Mouse (Mus musculus) midbrain, embryonic 14.5 days (tissue): ENCODE measurements around the gene Klhl32. TPM values are rescaled to one million over a fixed set of nuclear protein-coding genes. Genes with fewer than 3 reads are reported as not detected.

ENCODE experiments used
- ATAC-seq: fragments of 200-750 bp; cut with Nextera tagmentation; 2 replicates; pipeline ENCODE4 v1.8.0; 2017; ENCODE audit warnings: moderate number of reproducible peaks, moderate library complexity; ENCODE audit not compliant: low FRiP score, low TSS enrichment
- DNase-seq: peaks from one replicate; pipeline ENCODE4 v3.0.0-alpha.2; 2015
- H3K27ac ChIP-seq: fragments of 300-500 bp; sonication (generic); replicated peaks from 2 replicates; pipeline ENCODE4 v1.5.1; 2014; ENCODE audit warnings: mild to moderate bottlenecking, low read depth, low read length, moderate library complexity
- H3K27me3 ChIP-seq: fragments of 300-500 bp; sonication (generic); 2 replicates; pipeline ENCODE4 v1.6.1; 2014; ENCODE audit warnings: low read length, control low read depth, mixed read lengths; ENCODE audit not compliant: control insufficient read depth, insufficient read depth
- H3K36me3 ChIP-seq: fragments of 300-500 bp; sonication (generic); 2 replicates; pipeline ENCODE4 v1.6.1; 2014; ENCODE audit warnings: low read length, control low read depth; ENCODE audit not compliant: control insufficient read depth, insufficient read depth
- H3K4me1 ChIP-seq: fragments of 300-500 bp; sonication (generic); 2 replicates; pipeline ENCODE4 v1.6.1; 2014; ENCODE audit warnings: mild to moderate bottlenecking, antibody characterized with exemption, low read length, control low read depth; ENCODE audit not compliant: control insufficient read depth, insufficient read depth
- H3K4me2 ChIP-seq: fragments of 300-500 bp; sonication (generic); 2 replicates; pipeline ENCODE4 v1.6.1; 2014; ENCODE audit warnings: mild to moderate bottlenecking, low read length, moderate library complexity
- H3K4me3 ChIP-seq: fragments of 300-500 bp; sonication (generic); replicated peaks from 2 replicates; pipeline ENCODE4 v1.5.1; 2014; ENCODE audit warnings: low read depth, low read length
- H3K9ac ChIP-seq: fragments of 300-500 bp; sonication (generic); replicated peaks from 2 replicates; pipeline ENCODE4 v1.6.1; 2014; ENCODE audit warnings: mild to moderate bottlenecking, low read length, moderate library complexity
- H3K9me3 ChIP-seq: fragments of 300-500 bp; sonication (generic); 2 replicates; pipeline ENCODE4 v1.6.1; 2016; ENCODE audit warnings: low read length, control low read depth, mixed read lengths; ENCODE audit not compliant: control insufficient read depth
- WGBS: fragments of 180-500 bp; shearing (Covaris S2); extraction: QIAGEN DNeasy Blood & Tissue Kit; methylation state at CpG from one replicate; pipeline ENCODE4 v1.1.7; 2014; 5-methylcytosine and 5-hydroxymethylcytosine counted together
- polyA plus RNA-seq: library from polyadenylated mRNA; unstranded; fragments of >200 nt; fragmentation: Nextera tagmentation; extraction: Ambion mirVana; gene quantifications from 2 replicates; pipeline ENCODE4 v1.2.1, GENCODE M21; 2014

The Klhl32 gene
- polyA plus RNA-seq, 1 experiment from 2014 or later, result 22.3 TPM

DNA sequence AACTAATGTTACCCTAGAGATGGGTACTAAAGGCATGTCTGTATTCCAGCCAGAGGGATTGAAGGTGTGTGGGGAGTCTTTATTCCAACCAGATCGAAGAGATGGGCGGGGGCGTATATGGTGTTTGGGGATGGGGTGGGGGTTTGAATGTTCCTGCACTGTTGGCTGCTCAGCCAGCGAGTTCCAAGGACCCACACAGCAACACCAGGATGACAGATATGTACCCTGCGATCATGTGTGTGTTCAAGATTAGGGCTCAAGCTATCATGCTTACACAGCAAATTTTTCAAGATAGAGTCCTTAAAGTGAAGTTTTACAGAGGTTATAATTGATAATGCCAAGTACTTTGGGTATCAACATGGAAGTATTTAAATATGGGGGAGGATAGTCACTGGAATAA, 273.3 kb downstream of the Klhl32 start:
- Histone ChIP-seq H3K4me2 (no peak overlapping the region), H3K27me3 (no peaks in the 10 kb centered on the region), H3K4me1 (no peaks in the 10 kb centered on the region), H3K4me3 (no peak overlapping the region), H3K9me3 (0 out of 2 replicates have a peak, but pooled peaks cover 3% of the 10 kb centered on the region), H3K36me3 (no peaks in the 10 kb centered on the region; the same call in 1 of the 2 replicates), H3K27ac (no peak overlapping the region), H3K9ac (no peak overlapping the region)
- WGBS, result 95% methylated on average over 5 of the region's 5 CpGs
- ATAC-seq, result no peak
- DNase-seq, result no peak

- Histone ChIP-seq H3K4me3 (no peak overlapping the region), H3K9me3 (0 out of 2 replicates have a peak, but pooled peaks cover 3% of the 10 kb centered on the region), H3K4me2 (no peak overlapping the region), H3K9ac (no peak overlapping the region), H3K4me1 (no peaks in the 10 kb centered on the region), H3K27ac (no peak overlapping the region), H3K36me3 (no peaks in the 10 kb centered on the region; the same call in 1 of the 2 replicates), H3K27me3 (no peaks in the 10 kb centered on the region)
- ATAC-seq (peak; percentile 68; the same call in 1 of the 2 replicates), DNase-seq (peak; percentile 94)
- 12% methylated on average over 6 of the region's 6 CpGs for WGBS
Measured at GRCm38 (mm10) chr4:24574276-24574675, 276.6 kb downstream of the Klhl32 start.

GRCm38 (mm10) chr4:24568989-24569556, 281.9 kb downstream of the Klhl32 start:
- no peaks in the 10 kb centered on the region for H3K4me1 ChIP-seq
- no peaks in the 10 kb centered on the region for H3K36me3 ChIP-seq
- H3K9ac ChIP-seq, result no peak overlapping the region
- WGBS, result 51% methylated on average over 7 of the region's 7 CpGs
- no peak overlapping the region for H3K4me2 ChIP-seq
- no peak overlapping the region for H3K4me3 ChIP-seq
- no peaks in the 10 kb centered on the region for H3K9me3 ChIP-seq
- no peaks in the 10 kb centered on the region for H3K27me3 ChIP-seq
- ATAC-seq, result no peak
- H3K27ac ChIP-seq, result no peak overlapping the region
- DNase-seq, result peak; percentile 37

- Histone ChIP-seq H3K4me1 (no peaks in the 10 kb centered on the region), H3K27me3 (no peaks in the 10 kb centered on the region), H3K9ac (no peak overlapping the region), H3K9me3 (no peaks in the 10 kb centered on the region), H3K4me2 (no peak overlapping the region), H3K36me3 (no peaks in the 10 kb centered on the region), H3K4me3 (no peak overlapping the region), H3K27ac (no peak overlapping the region)
- no peak for DNase-seq
- no peak for ATAC-seq
- WGBS, result 53% methylated on average over 6 of the region's 6 CpGs
Measured at GRCm38 (mm10) chr4:24568026-24568425, 282.9 kb downstream of the Klhl32 start.

Other genes starting within 250 kb of the Klhl32 start
- 68.6 and 68.8 TPM in 2 replicates for gene Ndufaf4, start 47.0 kb upstream of the Klhl32 start, polyA plus RNA-seq
- 2.3 and 2.5 TPM in 2 replicates for gene Gpr63, start 115.3 kb upstream of the Klhl32 start, polyA plus RNA-seq